ENCODE assay signal across 9 mouse cellular contexts in the genomic region with DNA sequence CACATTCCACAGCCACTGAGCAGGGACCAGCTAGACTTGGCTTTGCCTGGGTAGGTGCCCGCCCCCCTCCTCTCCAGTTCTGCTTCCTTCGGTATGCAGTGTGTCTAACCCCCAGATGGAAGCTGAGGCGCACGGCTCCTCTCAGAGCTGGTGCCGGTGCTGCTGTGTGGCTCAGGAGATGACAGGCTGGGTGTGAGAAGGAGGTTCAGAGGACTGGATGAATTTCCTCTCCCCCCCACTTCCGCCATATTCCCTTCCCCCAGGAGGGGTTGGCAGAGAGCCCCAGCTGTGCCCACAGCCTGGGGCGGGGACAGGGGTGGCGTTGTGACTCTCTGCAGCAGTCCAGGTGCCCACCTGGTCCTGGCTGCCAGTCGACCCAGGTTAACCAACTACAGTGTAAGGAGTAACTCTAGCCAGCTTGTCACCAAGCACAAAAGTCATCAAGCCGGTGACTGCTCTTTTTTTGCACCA.
DNase-seq lines count a peak whose midpoint lies in the region; ATAC-seq lines count a peak whose summit lies in the region.
"Had no signal": no experiment of that assay in that cellular context is flagged by ENCODE, and none has a peak within 500 bp of the region (broad histone marks: within the 10 kb centered on the region; RNA-seq: fewer than 3 reads in every experiment).

No protein-coding gene starts in this region.

- ATAC-seq in cerebellum, adult (ENCODE audit: insufficient number of reproducible peaks, low FRiP score, low TSS enrichment): no peak

- peaks cover 65% of the 10 kb centered on the region for H3K4me1 ChIP-seq in heart, embryonic 10.5 days
- H3K4me1 ChIP-seq in hindbrain, embryonic 10.5 days (replicated peaks): peaks cover 68% of the 10 kb centered on the region

- H3K9me3 ChIP-seq in heart, embryonic 10.5 days: no peaks in the 10 kb centered on the region
- no peaks in the 10 kb centered on the region for H3K9me3 ChIP-seq in hindbrain, embryonic 10.5 days

- no peak for DNase-seq in heart, embryonic 10.5 days (ENCODE audit: low spot score)
- no peak for DNase-seq in heart, adult 18-20 months
- DNase-seq in CD4-positive, CD25-positive, alpha-beta regulatory T cell, adult 2 months (ENCODE audit: low read depth, low spot score): peak; percentile 80
- DNase-seq in hindbrain, embryonic 10.5 days (ENCODE audit: low spot score): no peak
- DNase-seq in mesoderm, embryonic 11.5 days (ENCODE audit: low read depth, low spot score): peak; percentile 39
- no peak for DNase-seq in cerebellum, adult 8-10 months
- no peak for DNase-seq in testis, postnatal 10 days (ENCODE audit: low spot score)
- DNase-seq: spleen, adult 18-20 months had no signal

- 0 out of 2 replicates have a peak overlapping the region, but pooled peaks have one; percentile 12 for H3K4me3 ChIP-seq in heart, embryonic 10.5 days
- no peak overlapping the region; the same call in 1 of the 2 replicates for H3K4me3 ChIP-seq in hindbrain, embryonic 10.5 days

- no peaks in the 10 kb centered on the region for H3K27me3 ChIP-seq in heart, embryonic 10.5 days (ENCODE audit: insufficient read depth, poor library complexity, severe bottlenecking)
- peaks cover 2% of the 10 kb centered on the region; the same call in 1 of the 2 replicates for H3K27me3 ChIP-seq in hindbrain, embryonic 10.5 days (ENCODE audit: insufficient read depth, poor library complexity, severe bottlenecking)

- peak overlapping the region; percentile 56; the same call in 1 of the 2 replicates for H3K27ac ChIP-seq in heart, embryonic 10.5 days
- H3K27ac ChIP-seq in hindbrain, embryonic 10.5 days: peak overlapping the region; percentile 82

- 46% methylated on average over 10 of the region's 10 CpGs for WGBS in heart, embryonic 10.5 days
- WGBS in hindbrain, embryonic 10.5 days: 64% methylated on average over 10 of the region's 10 CpGs

- no peaks in the 10 kb centered on the region for H3K36me3 ChIP-seq in heart, embryonic 10.5 days
- no peaks in the 10 kb centered on the region for H3K36me3 ChIP-seq in hindbrain, embryonic 10.5 days

Comparison
In these comparisons a context has a peak if more than half of its experiments do, and no peak if none do; other contexts are left out.
1. DNase-seq: peak in CD4-positive, CD25-positive, alpha-beta regulatory T cell, adult 2 months (single experiment) and mesoderm, embryonic 11.5 days (single experiment); none in heart, embryonic 10.5 days (single experiment), heart, adult 18-20 months (0 of 2), hindbrain, embryonic 10.5 days (single experiment), cerebellum, adult 8-10 months (single experiment) and testis, postnatal 10 days (single experiment).